In the genomic region with DNA sequence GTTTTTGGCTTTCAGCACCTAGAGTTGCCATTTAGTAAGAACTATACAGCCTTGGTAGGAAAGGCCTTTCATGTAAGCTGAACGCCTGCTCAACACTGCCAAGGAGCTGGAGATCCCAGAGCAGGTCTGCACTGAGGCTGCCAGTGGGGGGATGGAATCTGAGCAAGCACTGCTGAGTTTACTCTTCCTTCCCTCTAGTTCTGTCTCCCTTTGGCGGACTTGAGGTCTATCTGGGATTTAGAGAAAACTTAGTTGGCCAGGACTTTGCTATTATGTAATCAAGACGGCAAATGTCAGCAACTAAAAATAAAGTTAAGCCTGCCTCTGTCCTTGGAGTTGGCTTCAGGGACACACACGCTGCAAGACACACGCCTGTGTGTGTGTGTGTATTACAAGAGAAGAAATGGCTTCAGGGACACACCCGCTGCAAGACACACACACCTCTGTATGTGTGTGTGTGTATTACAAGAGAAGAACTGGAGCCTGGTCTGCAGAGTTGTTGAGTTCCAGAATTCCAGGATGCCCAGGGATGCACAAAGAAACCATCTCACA, we compare ENCODE assay signal across 8 mouse cellular contexts. TPM values are rescaled to one million over a fixed set of nuclear protein-coding genes. Genes with fewer than 3 reads are reported as not detected.
DNase-seq lines count a peak whose midpoint lies in the region; ATAC-seq lines count a peak whose summit lies in the region.
"Had no signal": no experiment of that assay in that cellular context is flagged by ENCODE, and none has a peak within 500 bp of the region (broad histone marks: within the 10 kb centered on the region; RNA-seq: fewer than 3 reads in every experiment).

No protein-coding gene starts in this region.

- ATAC-seq in granulocyte monocyte progenitor cell, adult 5-6 weeks (replicated peaks; ENCODE audit: poor library complexity, severe bottlenecking), result no peak

- DNase-seq in ovary, adult 18-20 months (ENCODE audit: low spot score), result peak; percentile 63
- no peak for DNase-seq in ovary, postnatal 14 days (ENCODE audit: low spot score)
- peak; percentile 46 for DNase-seq in gonadal fat pad, adult 2 months (ENCODE audit: low read depth)
- DNase-seq in kidney, postnatal 36 days, result peak; percentile 43 to 53
- peak; percentile 42 for DNase-seq in telencephalon, adult 2 months (ENCODE audit: low read depth, low spot score)
- no peak for DNase-seq in thymus, adult 18-20 months
- DNase-seq: right cerebral cortex, postnatal 14 days had no signal

RNA-seq across cellular contexts. Expression of a gene that starts 4.2 kb away (rescaled TPM):
- polyA plus RNA-seq in gonadal fat pad, adult 2 months (2012; rRNA removed), result 21.8 and 32.7 TPM in 2 replicates
- 53.3 and 72.1 TPM in 2 replicates for total RNA-seq in granulocyte monocyte progenitor cell, adult 5-6 weeks (2014; fragmentation: Nextera tagmentation)
- total RNA-seq in granulocyte monocyte progenitor cell, adult 5-6 weeks (2017), result 4.1 TPM in 2 replicates

RNA-seq across cellular contexts. Expression of a gene that starts 18.5 kb away (rescaled TPM):
- polyA plus RNA-seq in gonadal fat pad, adult 2 months (2012; rRNA removed), result 55.2 and 64.5 TPM in 2 replicates
- 63.0 and 105 TPM in 2 replicates for total RNA-seq in granulocyte monocyte progenitor cell, adult 5-6 weeks (2014; fragmentation: Nextera tagmentation)
- 193 and 221 TPM in 2 replicates for total RNA-seq in granulocyte monocyte progenitor cell, adult 5-6 weeks (2017)

RNA-seq across cellular contexts. Expression of a gene that starts 26.9 kb away (rescaled TPM):
- 228 and 280 TPM in 2 replicates for polyA plus RNA-seq in gonadal fat pad, adult 2 months (2012; rRNA removed)
- total RNA-seq in granulocyte monocyte progenitor cell, adult 5-6 weeks (2014; fragmentation: Nextera tagmentation), result 62.3 and 72.1 TPM in 2 replicates
- 80.4 and 83.9 TPM in 2 replicates for total RNA-seq in granulocyte monocyte progenitor cell, adult 5-6 weeks (2017)

RNA-seq across cellular contexts. Expression of a gene that starts 28.7 kb away (rescaled TPM):
- 9.3 and 9.7 TPM in 2 replicates for polyA plus RNA-seq in gonadal fat pad, adult 2 months (2012; rRNA removed)
- total RNA-seq in granulocyte monocyte progenitor cell, adult 5-6 weeks (2014; fragmentation: Nextera tagmentation), result 46.0 and 53.1 TPM in 2 replicates
- total RNA-seq in granulocyte monocyte progenitor cell, adult 5-6 weeks (2017), result 34.7 and 51.8 TPM in 2 replicates

RNA-seq across cellular contexts. Expression of a gene that starts 29.9 kb away (rescaled TPM):
- 2.4 and 6.4 TPM in 2 replicates for polyA plus RNA-seq in gonadal fat pad, adult 2 months (2012; rRNA removed)
- 1.4 TPM in 1 of 2 replicates, not detected in the other for total RNA-seq in granulocyte monocyte progenitor cell, adult 5-6 weeks (2014; fragmentation: Nextera tagmentation)
- 0.30 and 0.31 TPM in 2 replicates for total RNA-seq in granulocyte monocyte progenitor cell, adult 5-6 weeks (2017)

Comparison
In these comparisons a context has a peak if more than half of its experiments do, and no peak if none do; other contexts are left out.
1. DNase-seq: peak in ovary, adult 18-20 months (single experiment), gonadal fat pad, adult 2 months (single experiment), kidney, postnatal 36 days (2 of 2) and telencephalon, adult 2 months (single experiment); none in ovary, postnatal 14 days (single experiment) and thymus, adult 18-20 months (0 of 2).